Comparison of ENCODE assay signal across 8 mouse cellular contexts in the genomic region with DNA sequence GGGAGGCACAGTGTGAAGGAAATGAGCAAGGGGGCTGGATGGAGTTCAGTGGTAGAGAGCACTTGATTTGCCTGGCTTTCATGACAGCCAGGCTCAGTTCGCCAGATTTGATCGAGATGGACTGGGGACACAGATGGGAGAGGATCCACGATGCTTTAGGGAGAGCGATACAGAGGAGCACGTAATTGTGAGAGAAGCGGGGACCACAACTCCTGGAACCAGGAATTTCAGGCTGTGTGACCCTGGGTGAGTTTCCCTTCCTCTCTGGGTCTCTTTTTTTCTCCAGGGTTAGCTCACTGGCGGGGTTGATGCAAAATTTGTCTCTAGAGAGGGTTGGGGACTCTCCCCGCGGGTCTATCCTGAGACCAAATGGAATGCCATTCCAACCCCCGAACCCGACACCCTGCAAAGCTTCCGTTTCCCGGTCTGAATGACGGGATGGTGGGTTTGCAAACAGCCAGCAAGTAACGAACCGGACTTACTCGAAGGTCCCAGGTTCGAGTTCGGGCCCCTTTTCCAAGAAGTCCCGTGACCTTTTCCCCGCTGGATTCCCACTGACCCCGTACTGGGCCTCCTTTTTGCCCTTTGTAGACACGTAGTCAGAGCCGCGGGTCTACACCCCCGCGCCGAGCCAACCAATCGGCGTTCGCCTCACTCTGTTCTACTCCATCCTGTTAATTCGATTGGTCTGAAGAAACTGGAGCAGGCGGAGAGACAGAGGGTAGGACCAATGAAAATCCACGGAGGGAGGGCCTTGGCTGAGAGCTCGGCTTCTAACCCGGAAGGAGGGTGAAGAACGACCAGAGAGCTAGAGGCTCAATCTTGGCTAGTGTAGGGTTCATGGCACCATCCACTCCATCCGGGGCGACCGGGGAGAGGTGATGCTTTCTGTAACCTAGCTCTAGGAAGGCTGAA. TPM values are rescaled to one million over a fixed set of nuclear protein-coding genes. Genes with fewer than 3 reads are reported as not detected.
DNase-seq lines count a peak whose midpoint lies in the region; ATAC-seq and TF ChIP-seq lines count a peak whose summit lies in the region.

No protein-coding gene starts in this region.

- no peaks in the 10 kb centered on the region for H3K9me3 ChIP-seq in embryonic facial prominence, embryonic 15.5 days (replicated peaks)
- no peaks in the 10 kb centered on the region for H3K9me3 ChIP-seq in limb, embryonic 14.5 days (ENCODE audit: control insufficient read depth, low read length)
- H3K9me3 ChIP-seq in midbrain, postnatal 0 days (ENCODE audit: low read length) = no peaks in the 10 kb centered on the region

- no peaks in the 10 kb centered on the region for H3K36me3 ChIP-seq in embryonic facial prominence, embryonic 15.5 days
- H3K36me3 ChIP-seq in limb, embryonic 14.5 days (ENCODE audit: control insufficient read depth, insufficient read depth, low read length) = no peaks in the 10 kb centered on the region
- H3K36me3 ChIP-seq in midbrain, postnatal 0 days (ENCODE audit: insufficient read depth, low read length) = no peaks in the 10 kb centered on the region

- peak overlapping the region; percentile 67 for H3K27ac ChIP-seq in bone marrow, adult 2 months (ENCODE audit: control insufficient read depth, insufficient read depth, low read depth, low read length, poor library complexity)
- H3K27ac ChIP-seq in embryonic facial prominence, embryonic 15.5 days (replicated peaks) = peak overlapping the region; percentile 74
- peak overlapping the region; percentile 68 for H3K27ac ChIP-seq in limb, embryonic 14.5 days (replicated peaks; ENCODE audit: low read depth, low read length)
- peak overlapping the region; percentile 57 for H3K27ac ChIP-seq in midbrain, postnatal 0 days (ENCODE audit: low read depth, low read length)

- peak overlapping the region; percentile 55 for H3K4me2 ChIP-seq in embryonic facial prominence, embryonic 15.5 days (replicated peaks)
- H3K4me2 ChIP-seq in limb, embryonic 14.5 days (replicated peaks; ENCODE audit: low read depth, low read length, severe bottlenecking) = peak overlapping the region; percentile 59
- H3K4me2 ChIP-seq in midbrain, postnatal 0 days (ENCODE audit: low read depth, low read length, poor library complexity, severe bottlenecking) = peak overlapping the region; percentile 68

- peak overlapping the region; percentile 49 for H3K9ac ChIP-seq in embryonic facial prominence, embryonic 15.5 days
- H3K9ac ChIP-seq in limb, embryonic 14.5 days (ENCODE audit: low read depth, low read length, severe bottlenecking) = peak overlapping the region; percentile 60
- H3K9ac ChIP-seq in midbrain, postnatal 0 days (replicated peaks; ENCODE audit: low read length, poor library complexity, severe bottlenecking) = peak overlapping the region; percentile 59

- no peaks in the 10 kb centered on the region; the same call in 1 of the 2 replicates for H3K4me1 ChIP-seq in bone marrow, adult 2 months (ENCODE audit: control insufficient read depth, insufficient read depth, low read length)
- H3K4me1 ChIP-seq in embryonic facial prominence, embryonic 15.5 days = peaks cover 14% of the 10 kb centered on the region
- no peaks in the 10 kb centered on the region for H3K4me1 ChIP-seq in limb, embryonic 14.5 days (ENCODE audit: control insufficient read depth, insufficient read depth, low read length)
- no peaks in the 10 kb centered on the region for H3K4me1 ChIP-seq in midbrain, postnatal 0 days (ENCODE audit: insufficient read depth, low read length)

- H3K4me3 ChIP-seq in bone marrow, adult 2 months (replicated peaks; ENCODE audit: control insufficient read depth, low read depth, low read length) = peak overlapping the region; percentile 78
- H3K4me3 ChIP-seq in embryonic facial prominence, embryonic 15.5 days (replicated peaks) = peak overlapping the region; percentile 65
- H3K4me3 ChIP-seq in limb, embryonic 14.5 days (replicated peaks; ENCODE audit: low read length) = peak overlapping the region; percentile 53
- H3K4me3 ChIP-seq in midbrain, postnatal 0 days (ENCODE audit: low read depth, low read length) = peak overlapping the region; percentile 44

- peak; percentile 96 for DNase-seq in 416B (ENCODE audit: low read depth)
- peak; percentile 99 for DNase-seq in heart, adult 8-10 months (ENCODE audit: low spot score)
- peak; percentile 99 for DNase-seq in kidney, adult 9 months
- peak; percentile 99 for DNase-seq in limb, embryonic 14.5 days (ENCODE audit: low spot score)
- peak; percentile 98 for DNase-seq in midbrain, postnatal 0 days (ENCODE audit: low spot score)
- peak; percentile 89 to 91 for DNase-seq in spleen, postnatal 14 days (ENCODE audit: low spot score in 2 of 2)

- no peak for TF ChIP-seq CTCF in bone marrow, adult 2 months (IDR thresholded peaks at IDR 0.05; ENCODE audit: control insufficient read depth, insufficient read depth, low read length)
- TF ChIP-seq CTCF in midbrain, postnatal 0 days (IDR thresholded peaks at IDR 0.05) = no peak

- TF ChIP-seq POLR2A in bone marrow, adult 2 months (IDR thresholded peaks at IDR 0.05; ENCODE audit: borderline replicate concordance, control insufficient read depth, low read depth, low read length) = peak; percentile 75
- TF ChIP-seq POLR2A in limb, embryonic 14.5 days (IDR thresholded peaks at IDR 0.05; ENCODE audit: borderline replicate concordance, extremely low read depth, insufficient read depth, insufficient read length) = peak; percentile 66; the same call in 1 of the 2 replicates

- H3K27me3 ChIP-seq in embryonic facial prominence, embryonic 15.5 days = no peaks in the 10 kb centered on the region
- H3K27me3 ChIP-seq in limb, embryonic 14.5 days (ENCODE audit: control insufficient read depth, insufficient read depth, low read length) = no peaks in the 10 kb centered on the region
- H3K27me3 ChIP-seq in midbrain, postnatal 0 days (ENCODE audit: insufficient read depth, low read length) = no peaks in the 10 kb centered on the region

- 4% methylated on average over 40 of the region's 40 CpGs for WGBS in bone marrow, adult 2 months
- WGBS in embryonic facial prominence, embryonic 15.5 days = 5% methylated on average over 40 of the region's 40 CpGs
- 6% methylated on average over 40 of the region's 40 CpGs for WGBS in limb, embryonic 14.5 days
- 2% methylated on average over 40 of the region's 40 CpGs for WGBS in midbrain, postnatal 0 days

- peak; percentile 100 for ATAC-seq in embryonic facial prominence, embryonic 15.5 days (ENCODE audit: insufficient number of reproducible peaks, low FRiP score, low TSS enrichment, low read depth)
- peak; percentile 100 for ATAC-seq in limb, embryonic 14.5 days (ENCODE audit: low FRiP score, low read depth)
- peak; percentile 100 for ATAC-seq in midbrain, postnatal 0 days (ENCODE audit: low FRiP score)

RNA-seq across cellular contexts. Expression of a gene that starts 4.2 kb away (rescaled TPM):
- polyA plus RNA-seq in bone marrow, adult 2 months (2011; ENCODE audit: insufficient read depth, insufficient read length, low replicate concordance, missing spikeins) = 3.9 and 12.4 TPM in 2 replicates
- polyA plus RNA-seq in embryonic facial prominence, embryonic 15.5 days (2015; fragmentation: Nextera tagmentation; extraction: Ambion mirVana) = 11.3 and 13.1 TPM in 2 replicates
- 1 to 10 TPM; 5.3 to 6.1 (median 6.0) TPM for total RNA-seq in heart, adult 8-10 months (2022)
- 7.4 and 11.0 TPM in 2 replicates for polyA plus RNA-seq in limb, embryonic 14.5 days (2012; rRNA removed)
- polyA plus RNA-seq in limb, embryonic 14.5 days (2014; fragmentation: Nextera tagmentation; extraction: Ambion mirVana) = 9.7 and 9.9 TPM in 2 replicates
- total RNA-seq in midbrain, postnatal 0 days (2014; rRNA removed) = 1.0 and 2.0 TPM in 2 replicates
- 3.7 and 5.8 TPM in 2 replicates for polyA plus RNA-seq in midbrain, postnatal 0 days (2015; fragmentation: Nextera tagmentation; extraction: Ambion mirVana)

RNA-seq across cellular contexts. Expression of a gene that starts 11.1 kb away (rescaled TPM):
- polyA plus RNA-seq in bone marrow, adult 2 months (2011; ENCODE audit: insufficient read depth, insufficient read length, low replicate concordance, missing spikeins) = 10.7 and 21.3 TPM in 2 replicates
- 0.95 and 1.2 TPM in 2 replicates for polyA plus RNA-seq in embryonic facial prominence, embryonic 15.5 days (2015; fragmentation: Nextera tagmentation; extraction: Ambion mirVana)
- total RNA-seq in heart, adult 8-10 months (2022) = 10 to 100 TPM; 52.2 to 62.9 (median 54.4) TPM
- 13.6 and 16.7 TPM in 2 replicates for polyA plus RNA-seq in limb, embryonic 14.5 days (2012; rRNA removed)
- polyA plus RNA-seq in limb, embryonic 14.5 days (2014; fragmentation: Nextera tagmentation; extraction: Ambion mirVana) = 1.1 and 1.3 TPM in 2 replicates
- 5.8 and 7.7 TPM in 2 replicates for total RNA-seq in midbrain, postnatal 0 days (2014; rRNA removed)
- 0.38 and 0.52 TPM in 2 replicates for polyA plus RNA-seq in midbrain, postnatal 0 days (2015; fragmentation: Nextera tagmentation; extraction: Ambion mirVana)

RNA-seq across cellular contexts. Expression of a gene that starts 21.3 kb away (rescaled TPM):
- 0.25 and 0.67 TPM in 2 replicates for polyA plus RNA-seq in bone marrow, adult 2 months (2011; ENCODE audit: insufficient read depth, insufficient read length, low replicate concordance, missing spikeins)
- polyA plus RNA-seq in embryonic facial prominence, embryonic 15.5 days (2015; fragmentation: Nextera tagmentation; extraction: Ambion mirVana) = 0.43 and 0.99 TPM in 2 replicates
- under 1 TPM in 3 of 4 experiments, not detected in 1; 0.09 to 0.56 (median 0.25) TPM for total RNA-seq in heart, adult 8-10 months (2022)
- 4.2 and 5.1 TPM in 2 replicates for polyA plus RNA-seq in limb, embryonic 14.5 days (2012; rRNA removed)
- 0.43 and 0.54 TPM in 2 replicates for polyA plus RNA-seq in limb, embryonic 14.5 days (2014; fragmentation: Nextera tagmentation; extraction: Ambion mirVana)
- total RNA-seq in midbrain, postnatal 0 days (2014; rRNA removed) = 51.4 and 68.5 TPM in 2 replicates
- 9.3 and 10.1 TPM in 2 replicates for polyA plus RNA-seq in midbrain, postnatal 0 days (2015; fragmentation: Nextera tagmentation; extraction: Ambion mirVana)

RNA-seq across cellular contexts. Expression of a gene that starts 40.5 kb away (rescaled TPM):
- not detected in 2 replicates for polyA plus RNA-seq in bone marrow, adult 2 months (2011; ENCODE audit: insufficient read depth, insufficient read length, low replicate concordance, missing spikeins)
- polyA plus RNA-seq in embryonic facial prominence, embryonic 15.5 days (2015; fragmentation: Nextera tagmentation; extraction: Ambion mirVana) = not detected in 2 replicates
- under 1 TPM in 2 of 4 experiments, not detected in 2; 0.22 to 0.43 TPM for total RNA-seq in heart, adult 8-10 months (2022)
- polyA plus RNA-seq in limb, embryonic 14.5 days (2012; rRNA removed) = 0.15 and 0.22 TPM in 2 replicates
- not detected in 2 replicates for polyA plus RNA-seq in limb, embryonic 14.5 days (2014; fragmentation: Nextera tagmentation; extraction: Ambion mirVana)
- 0.57 TPM in 1 of 2 replicates, not detected in the other for total RNA-seq in midbrain, postnatal 0 days (2014; rRNA removed)
- 0.32 and 0.43 TPM in 2 replicates for polyA plus RNA-seq in midbrain, postnatal 0 days (2015; fragmentation: Nextera tagmentation; extraction: Ambion mirVana)

RNA-seq across cellular contexts. Expression of a gene that starts 49.2 kb away (rescaled TPM):
- 7.6 and 10.6 TPM in 2 replicates for polyA plus RNA-seq in bone marrow, adult 2 months (2011; ENCODE audit: insufficient read depth, insufficient read length, low replicate concordance, missing spikeins)
- 4.1 and 4.9 TPM in 2 replicates for polyA plus RNA-seq in embryonic facial prominence, embryonic 15.5 days (2015; fragmentation: Nextera tagmentation; extraction: Ambion mirVana)
- 1 to 10 TPM; 6.4 to 8.4 (median 7.5) TPM for total RNA-seq in heart, adult 8-10 months (2022)
- polyA plus RNA-seq in limb, embryonic 14.5 days (2012; rRNA removed) = 13.4 and 22.3 TPM in 2 replicates
- 4.0 and 4.6 TPM in 2 replicates for polyA plus RNA-seq in limb, embryonic 14.5 days (2014; fragmentation: Nextera tagmentation; extraction: Ambion mirVana)
- total RNA-seq in midbrain, postnatal 0 days (2014; rRNA removed) = 10.6 and 12.3 TPM in 2 replicates
- polyA plus RNA-seq in midbrain, postnatal 0 days (2015; fragmentation: Nextera tagmentation; extraction: Ambion mirVana) = 5.1 and 5.6 TPM in 2 replicates

Comparison
In these comparisons a context has a peak if more than half of its experiments do, and no peak if none do; other contexts are left out.
1. Peak in every context shown above with its lines: DNase-seq, ATAC-seq, H3K4me3 ChIP-seq and H3K27ac ChIP-seq.